Mouse (Mus musculus): Measurements from ENCODE around the gene Ankrd34c. TPM values are rescaled to one million over a fixed set of nuclear protein-coding genes. Genes with fewer than 3 reads are reported as not detected.
A peak's percentile ranks its signal among the peaks of the same experiment; 100 is the strongest.

Ankrd34c gene
- total and polyA plus RNA-seq, 2 experiments from 2014 or later = 1.4 to 1.8 TPM

DNA sequence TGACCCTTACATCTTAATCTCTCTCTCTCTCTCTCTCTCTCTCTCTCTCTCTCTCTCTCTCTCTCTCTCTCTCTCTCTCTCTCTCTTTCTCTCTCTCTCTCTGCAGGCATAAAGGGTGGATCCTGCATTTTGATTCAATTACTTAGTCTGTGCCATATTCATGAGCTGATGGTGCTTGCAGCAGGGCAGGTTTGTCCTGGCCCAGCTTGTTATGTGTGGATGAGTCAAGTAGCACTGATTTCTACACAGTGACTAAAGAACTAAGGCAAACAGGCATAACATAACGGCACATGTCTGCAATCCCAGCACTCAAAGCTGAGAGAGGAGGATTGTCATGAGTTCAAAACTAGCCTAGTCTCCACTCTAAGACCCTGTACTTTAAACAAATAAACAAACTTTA, 19.9 kb upstream of the Ankrd34c start:
- Histone ChIP-seq H3K4me1 (ENCODE audit: insufficient read depth, low read length) (no peaks in the 10 kb centered on the region), H3K27me3 (ENCODE audit: insufficient read depth, low read length) (no peaks in the 10 kb centered on the region), H3K9ac (replicated peaks; ENCODE audit: low read length) (no peak overlapping the region), H3K9me3 (ENCODE audit: low read length) (no peaks in the 10 kb centered on the region), H3K4me3 (ENCODE audit: low read length) (no peak overlapping the region), H3K27ac (no peak overlapping the region), H3K4me2 (ENCODE audit: low read depth, low read length) (no peak overlapping the region), H3K36me3 (ENCODE audit: insufficient read depth, low read length) (no peaks in the 10 kb centered on the region)
- TF ChIP-seq CTCF (IDR thresholded peaks at IDR 0.05; ENCODE audit: low read depth) = no peak
- DNase-seq (ENCODE audit: low spot score) (no peak), ATAC-seq (no peak)
- WGBS = 83% methylated on average over 1 of the region's 1 CpGs

DNA sequence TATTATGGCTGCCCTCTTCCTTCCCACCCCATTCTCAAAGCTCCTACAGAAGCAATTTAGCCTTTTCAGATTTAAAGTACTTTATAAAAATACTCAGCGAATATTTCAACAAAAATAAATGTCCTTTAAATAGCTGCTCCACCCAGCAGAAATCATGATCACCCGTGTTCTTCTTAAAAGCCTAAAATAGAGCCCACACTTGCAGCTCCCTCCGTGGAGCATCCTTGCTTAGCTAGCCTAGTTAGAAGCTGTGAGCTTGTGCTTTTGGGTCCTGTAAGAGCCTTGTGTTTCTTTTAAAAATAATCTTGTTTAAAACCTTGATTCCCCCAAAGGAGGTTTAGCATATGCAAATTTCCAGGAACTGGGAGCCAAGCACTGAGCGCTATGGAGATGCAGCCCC, 19.3 kb upstream of the Ankrd34c start:
- Histone ChIP-seq H3K4me1 (ENCODE audit: insufficient read depth, low read length) (no peaks in the 10 kb centered on the region), H3K4me3 (ENCODE audit: low read length) (no peak overlapping the region), H3K27me3 (ENCODE audit: insufficient read depth, low read length) (no peaks in the 10 kb centered on the region), H3K4me2 (ENCODE audit: low read depth, low read length) (no peak overlapping the region), H3K36me3 (ENCODE audit: insufficient read depth, low read length) (no peaks in the 10 kb centered on the region), H3K27ac (no peak overlapping the region), H3K9me3 (ENCODE audit: low read length) (no peaks in the 10 kb centered on the region), H3K9ac (replicated peaks; ENCODE audit: low read length) (no peak overlapping the region)
- no peak for TF ChIP-seq CTCF (IDR thresholded peaks at IDR 0.05; ENCODE audit: low read depth)
- ATAC-seq (no peak), DNase-seq (ENCODE audit: low spot score) (no peak)
- 42% methylated on average over 4 of the region's 4 CpGs for WGBS

DNA sequence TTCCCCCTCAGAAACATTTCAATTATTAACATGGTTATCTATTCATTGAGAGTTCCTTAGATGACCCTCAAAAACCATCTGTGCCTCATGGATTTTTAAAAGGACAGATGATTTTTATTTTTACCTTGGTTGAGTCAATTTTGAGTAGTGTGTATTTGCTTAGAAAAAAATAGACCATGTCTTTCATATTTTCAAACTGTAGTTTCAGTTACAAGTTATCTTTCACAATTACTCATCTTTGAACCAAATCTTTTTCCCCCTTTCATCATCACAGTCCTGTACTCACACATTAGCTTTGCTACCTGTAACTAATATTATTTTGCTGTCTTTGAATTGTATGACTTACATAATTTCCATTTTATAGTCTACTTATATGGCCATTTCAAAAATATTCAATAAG, 1.8 kb upstream of the Ankrd34c start:
- Histone ChIP-seq H3K36me3 (ENCODE audit: insufficient read depth, low read length) (no peaks in the 10 kb centered on the region), H3K4me1 (ENCODE audit: insufficient read depth, low read length) (0 out of 2 replicates have a peak, but pooled peaks cover 4% of the 10 kb centered on the region), H3K4me2 (ENCODE audit: low read depth, low read length) (no peak overlapping the region), H3K9me3 (ENCODE audit: low read length) (no peaks in the 10 kb centered on the region), H3K27me3 (ENCODE audit: insufficient read depth, low read length) (peaks cover 14% of the 10 kb centered on the region; the same call in 1 of the 2 replicates), H3K27ac (no peak overlapping the region), H3K9ac (replicated peaks; ENCODE audit: low read length) (no peak overlapping the region), H3K4me3 (ENCODE audit: low read length) (no peak overlapping the region)
- ATAC-seq = no peak
- no peak for TF ChIP-seq CTCF (IDR thresholded peaks at IDR 0.05; ENCODE audit: low read depth)
- DNase-seq (ENCODE audit: low spot score) = no peak

DNA sequence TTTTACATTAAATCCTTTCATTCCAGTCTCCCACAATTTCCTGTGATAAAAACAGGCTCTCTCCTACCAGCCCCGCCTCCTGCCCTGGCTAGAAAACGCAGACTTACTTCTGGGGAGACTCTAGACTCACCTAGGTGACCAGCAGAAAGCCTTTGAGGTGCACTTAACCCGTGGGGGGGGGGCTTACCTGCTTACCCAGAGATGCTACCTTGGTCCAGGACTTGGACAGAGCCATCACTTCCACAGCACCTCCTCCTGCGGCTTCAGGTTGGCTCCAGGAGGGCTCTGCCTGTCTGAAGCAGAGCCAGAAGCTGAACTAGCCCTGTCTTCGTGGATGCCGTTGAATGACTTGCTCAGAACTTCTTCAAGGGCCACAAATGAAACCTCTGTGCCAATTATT, 387 bp downstream of the Ankrd34c start:
- H3K9ac ChIP-seq (replicated peaks; ENCODE audit: low read length) = peak overlapping the region; percentile 13; the same call in 1 of the 2 replicates
- 15% methylated on average over 6 of the region's 6 CpGs for WGBS
- ATAC-seq (peak; percentile 68; the same call in 1 of the 2 replicates), DNase-seq (ENCODE audit: low spot score) (no peak)
- H3K4me3 ChIP-seq (ENCODE audit: low read length) = peak overlapping the region; percentile 39
- H3K4me1 ChIP-seq (ENCODE audit: insufficient read depth, low read length) = 0 out of 2 replicates have a peak, but pooled peaks cover 4% of the 10 kb centered on the region
- no peak for TF ChIP-seq CTCF (IDR thresholded peaks at IDR 0.05; ENCODE audit: low read depth)
- H3K9me3 ChIP-seq (ENCODE audit: low read length) = no peaks in the 10 kb centered on the region
- H3K36me3 ChIP-seq (ENCODE audit: insufficient read depth, low read length) = no peaks in the 10 kb centered on the region
- no peak overlapping the region for H3K27ac ChIP-seq
- H3K4me2 ChIP-seq (ENCODE audit: low read depth, low read length) = peak overlapping the region; percentile 59
- peaks cover 14% of the 10 kb centered on the region; the same call in 1 of the 2 replicates for H3K27me3 ChIP-seq (ENCODE audit: insufficient read depth, low read length)

DNA sequence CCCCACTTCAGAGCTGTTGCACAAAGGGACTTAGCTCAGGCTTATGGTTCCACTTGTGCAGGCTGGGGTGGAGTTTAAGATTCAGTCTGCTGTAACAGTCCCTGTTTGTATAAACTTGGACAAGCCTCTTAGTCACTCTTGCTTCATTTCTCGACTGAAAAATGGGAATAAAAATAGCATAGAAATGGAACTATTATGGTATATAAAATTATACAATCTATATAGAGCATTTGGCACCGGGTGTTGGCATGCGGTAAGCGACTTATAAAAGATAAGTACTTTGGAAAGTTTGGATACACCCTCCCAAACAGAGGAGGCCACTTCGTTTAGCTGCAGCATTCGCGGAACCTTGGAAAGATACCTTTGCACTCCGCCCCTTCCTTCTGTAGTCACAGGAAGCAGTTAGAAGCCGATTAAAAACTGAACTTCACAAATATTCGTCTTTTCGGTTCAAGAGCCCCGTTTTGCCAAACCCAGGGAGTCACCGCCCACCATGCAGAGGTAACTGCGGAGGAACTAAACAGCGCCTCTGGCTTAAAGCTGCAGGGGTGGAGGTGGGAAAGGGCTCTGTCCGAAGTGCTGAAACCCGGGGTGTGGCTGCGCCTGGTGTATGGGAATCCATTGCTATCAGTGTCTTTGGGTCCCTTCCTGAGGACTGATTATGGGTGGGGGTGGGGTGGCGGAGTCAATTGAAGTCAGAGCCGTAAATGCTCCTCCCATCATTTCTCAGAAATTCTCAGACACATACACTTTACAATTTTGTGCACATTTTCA, 1.2 kb downstream of the Ankrd34c start:
- Histone ChIP-seq H3K36me3 (ENCODE audit: insufficient read depth, low read length) (no peaks in the 10 kb centered on the region), H3K4me1 (ENCODE audit: insufficient read depth, low read length) (0 out of 2 replicates have a peak, but pooled peaks cover 4% of the 10 kb centered on the region), H3K27ac (no peak overlapping the region), H3K4me2 (ENCODE audit: low read depth, low read length) (peak overlapping the region; percentile 59), H3K27me3 (ENCODE audit: insufficient read depth, low read length) (peaks cover 14% of the 10 kb centered on the region; the same call in 1 of the 2 replicates), H3K9ac (replicated peaks; ENCODE audit: low read length) (0 out of 2 replicates have a peak overlapping the region, but pooled peaks have one; percentile 13), H3K4me3 (ENCODE audit: low read length) (peak overlapping the region; percentile 39), H3K9me3 (ENCODE audit: low read length) (no peaks in the 10 kb centered on the region)
- ATAC-seq = no peak
- 6% methylated on average over 20 of the region's 20 CpGs for WGBS
- DNase-seq (ENCODE audit: low spot score) = peak; percentile 20
- TF ChIP-seq CTCF (IDR thresholded peaks at IDR 0.05; ENCODE audit: low read depth) = no peak; the same call in 1 of the 2 replicates

DNA sequence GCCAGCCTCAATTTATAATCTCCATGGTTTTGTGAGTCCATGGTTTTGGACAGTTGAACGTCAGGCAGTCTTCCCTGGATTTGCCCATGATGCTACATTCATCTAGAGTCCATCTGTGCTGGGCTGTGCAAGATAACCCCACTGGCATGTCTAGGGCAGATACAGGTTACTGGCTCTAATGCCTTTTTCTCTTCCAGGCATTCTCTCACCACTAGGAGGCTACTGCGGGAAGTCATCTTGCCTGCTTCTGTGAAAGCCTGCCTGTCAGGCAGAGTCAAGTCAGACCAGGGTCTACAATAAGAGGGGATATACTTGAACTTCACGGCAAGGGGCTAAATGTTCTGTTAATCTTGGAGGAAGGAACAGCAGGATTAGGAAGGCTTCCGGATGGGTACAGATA, 31.4 kb downstream of the Ankrd34c start:
- H3K27ac ChIP-seq = no peak overlapping the region
- H3K9me3 ChIP-seq (ENCODE audit: low read length) = no peaks in the 10 kb centered on the region
- ATAC-seq (no peak), DNase-seq (ENCODE audit: low spot score) (peak; percentile 72)
- no peaks in the 10 kb centered on the region for H3K27me3 ChIP-seq (ENCODE audit: insufficient read depth, low read length)
- H3K9ac ChIP-seq (replicated peaks; ENCODE audit: low read length) = no peak overlapping the region
- 34% methylated on average over 4 of the region's 4 CpGs for WGBS
- H3K36me3 ChIP-seq (ENCODE audit: insufficient read depth, low read length) = no peaks in the 10 kb centered on the region
- TF ChIP-seq CTCF (IDR thresholded peaks at IDR 0.05; ENCODE audit: low read depth) = peak; percentile 86
- no peak overlapping the region for H3K4me2 ChIP-seq (ENCODE audit: low read depth, low read length)
- peaks cover 7% of the 10 kb centered on the region; the same call in 1 of the 2 replicates for H3K4me1 ChIP-seq (ENCODE audit: insufficient read depth, low read length)
- H3K4me3 ChIP-seq (ENCODE audit: low read length) = no peak overlapping the region

DNA sequence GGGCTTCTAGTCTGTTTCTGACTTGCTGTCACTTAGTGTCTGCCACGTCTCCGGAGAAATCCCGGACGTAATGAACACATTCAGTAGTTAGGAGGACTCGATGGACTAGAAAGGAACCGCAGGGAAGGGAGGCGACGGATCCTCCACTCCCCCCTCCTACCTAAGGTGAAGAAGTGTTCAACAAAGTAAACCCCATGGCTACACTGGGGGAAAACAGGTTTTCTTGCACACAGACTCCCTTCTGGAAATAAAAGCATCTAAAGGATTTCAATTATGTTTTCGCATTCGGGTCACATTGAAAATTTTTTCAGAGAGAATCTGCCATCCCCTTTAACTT, 33.1 kb downstream of the Ankrd34c start:
- WGBS = 9% methylated on average over 10 of the region's 10 CpGs
- H3K9me3 ChIP-seq (ENCODE audit: low read length) = no peaks in the 10 kb centered on the region
- DNase-seq (ENCODE audit: low spot score) = no peak
- H3K9ac ChIP-seq (replicated peaks; ENCODE audit: low read length) = peak overlapping the region; percentile 77
- peak overlapping the region; percentile 66 for H3K4me3 ChIP-seq (ENCODE audit: low read length)
- peak; percentile 58; the same call in 1 of the 2 replicates for ATAC-seq
- no peaks in the 10 kb centered on the region for H3K27me3 ChIP-seq (ENCODE audit: insufficient read depth, low read length)
- peak overlapping the region; percentile 96 for H3K4me2 ChIP-seq (ENCODE audit: low read depth, low read length)
- no peak for TF ChIP-seq CTCF (IDR thresholded peaks at IDR 0.05; ENCODE audit: low read depth)
- peak overlapping the region; percentile 85; the same call in 1 of the 2 replicates for H3K27ac ChIP-seq
- H3K36me3 ChIP-seq (ENCODE audit: insufficient read depth, low read length) = 0 out of 2 replicates have a peak, but pooled peaks cover under 1% of the 10 kb centered on the region
- H3K4me1 ChIP-seq (ENCODE audit: insufficient read depth, low read length) = peaks cover 7% of the 10 kb centered on the region; the same call in 1 of the 2 replicates

Data from hindbrain, postnatal 0 days (tissue).